Mouse (Mus musculus) cortical plate, adult 2 months (tissue): Measurements from ENCODE around the gene Far2.

Experiments used
- CTCF ChIP-seq: fragments of 200-500 bp; IDR thresholded peaks from 2 replicates; pipeline ENCODE4 v1.5.1; 2011; ENCODE audit warnings: mild to moderate bottlenecking, control low read depth, low read length; ENCODE audit not compliant: insufficient read depth; ENCODE audit errors: extremely low read depth
- POLR2A ChIP-seq: fragments of 200-500 bp; IDR thresholded peaks from 2 replicates; pipeline ENCODE4 v1.6.1; 2011; ENCODE audit warnings: mild to moderate bottlenecking, low read length, control low read depth; ENCODE audit not compliant: insufficient read depth; ENCODE audit errors: extremely low read depth

DNA sequence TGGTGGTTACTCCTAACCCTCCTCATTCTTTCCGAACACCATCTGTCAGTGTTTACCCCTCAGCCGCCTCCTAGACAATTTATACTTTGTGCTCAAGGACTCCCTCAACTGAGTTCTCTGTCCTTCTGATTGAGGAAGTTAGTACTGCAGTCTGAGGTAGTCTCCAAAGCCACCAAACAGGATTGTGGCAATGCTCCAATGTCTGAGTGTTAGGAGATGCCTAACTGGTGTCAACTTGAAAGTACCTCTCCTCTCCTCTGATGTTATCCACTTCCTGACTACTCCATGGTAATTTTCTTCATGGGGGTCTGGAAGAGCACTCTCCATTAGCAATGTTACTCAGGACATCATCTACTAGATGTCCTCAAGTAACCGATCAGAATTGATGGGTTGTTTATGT, 54.9 kb downstream of the Far2 start:
- TF ChIP-seq CTCF (no peak), POLR2A (no peak)
